Mouse (Mus musculus) testis, adult 2 months (tissue): Measurements from ENCODE around the gene Gm10382. TPM values are rescaled to one million over a fixed set of nuclear protein-coding genes. Genes with fewer than 3 reads are reported as not detected.
"Not testable (repeated sequence)": the region's sequence is repeated elsewhere in the genome, so short reads cannot be mapped to it uniquely, and the experiment has no call there.

Experiments
- H3K27ac ChIP-seq: fragments of 200-500 bp; 2 replicates; pipeline ENCODE4 v1.5.1; 2012; ENCODE audit warnings: low read depth, low read length; ENCODE audit not compliant: control insufficient read depth, insufficient read depth
- H3K27me3 ChIP-seq: fragments of 200-500 bp; 2 replicates; pipeline ENCODE4 v1.6.1; 2012; ENCODE audit warnings: mild to moderate bottlenecking, low read length, moderate library complexity; ENCODE audit not compliant: control insufficient read depth, insufficient read depth
- H3K36me3 ChIP-seq: fragments of 200-500 bp; 2 replicates; pipeline ENCODE4 v1.6.1; 2012; ENCODE audit warnings: mild to moderate bottlenecking, low read length; ENCODE audit not compliant: control insufficient read depth, insufficient read depth
- H3K4me1 ChIP-seq: fragments of 200-500 bp; 2 replicates; pipeline ENCODE4 v1.6.1; 2012; ENCODE audit warnings: low read length; ENCODE audit not compliant: control insufficient read depth, insufficient read depth
- H3K4me3 ChIP-seq: fragments of 200-500 bp; 2 replicates; pipeline ENCODE4 v1.5.1; 2012; ENCODE audit warnings: low read depth, mild to moderate bottlenecking, low read length, moderate library complexity, mixed read lengths; ENCODE audit not compliant: control insufficient read depth
- CTCF ChIP-seq: fragments of 200-500 bp; IDR thresholded peaks from 2 replicates; pipeline ENCODE4 v1.5.1; 2012; ENCODE audit warnings: low read depth, mild to moderate bottlenecking, inconsistent platforms, low read length, moderate library complexity; ENCODE audit not compliant: control insufficient read depth, insufficient read depth, insufficient replicate concordance
- POLR2A ChIP-seq: fragments of 200-500 bp; IDR thresholded peaks from 2 replicates; pipeline ENCODE4 v1.6.1; 2012; ENCODE audit warnings: low read depth, mild to moderate bottlenecking, inconsistent platforms, low read length, moderate library complexity; ENCODE audit not compliant: control insufficient read depth
- polyA plus RNA-seq: library from polyadenylated mRNA; depleted of rRNA; stranded (reverse); fragments of >200 nt; gene quantifications from 2 replicates; pipeline ENCODE4 v1.2.3, GENCODE M21; 2012

Gm10382 gene
- polyA plus RNA-seq, 1 experiment = 84.2 TPM

DNA sequence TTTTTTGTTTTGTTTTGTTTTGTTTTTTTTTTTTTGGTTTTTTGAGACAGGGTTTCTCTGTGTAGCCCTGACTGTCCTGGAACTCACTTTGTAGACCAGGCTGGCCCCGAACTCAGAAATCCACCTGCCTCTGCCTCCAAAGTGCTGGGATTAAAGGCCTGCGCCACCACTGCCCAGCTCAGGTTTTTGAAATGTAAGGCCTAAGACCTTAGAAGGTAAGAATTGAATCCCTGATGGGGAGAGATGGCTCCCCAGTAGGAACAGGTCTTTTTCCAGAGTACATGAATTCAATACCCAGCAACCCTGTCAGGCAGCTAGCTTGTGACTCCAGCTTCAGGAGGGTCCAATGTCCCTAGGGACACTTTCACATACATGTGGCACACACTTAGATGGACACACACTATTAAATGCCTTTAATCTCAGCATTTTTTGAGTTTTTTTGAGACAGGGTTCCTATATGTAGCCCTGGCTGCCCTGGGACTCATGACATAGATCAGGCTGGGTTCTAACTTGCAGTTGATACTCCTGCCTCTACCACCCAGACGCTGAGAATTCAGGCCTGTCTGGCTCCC is 1.9 kb downstream of the Gm10382 start:
- Histone ChIP-seq H3K4me1 (peaks cover 18% of the 10 kb centered on the region), H3K36me3 (peaks cover 2% of the 10 kb centered on the region), H3K4me3 (peak overlapping the region; percentile 79), H3K27me3 (no peaks in the 10 kb centered on the region), H3K27ac (peak overlapping the region; percentile 83)
- no peak for TF ChIP-seq POLR2A
- no peak for TF ChIP-seq CTCF

DNA sequence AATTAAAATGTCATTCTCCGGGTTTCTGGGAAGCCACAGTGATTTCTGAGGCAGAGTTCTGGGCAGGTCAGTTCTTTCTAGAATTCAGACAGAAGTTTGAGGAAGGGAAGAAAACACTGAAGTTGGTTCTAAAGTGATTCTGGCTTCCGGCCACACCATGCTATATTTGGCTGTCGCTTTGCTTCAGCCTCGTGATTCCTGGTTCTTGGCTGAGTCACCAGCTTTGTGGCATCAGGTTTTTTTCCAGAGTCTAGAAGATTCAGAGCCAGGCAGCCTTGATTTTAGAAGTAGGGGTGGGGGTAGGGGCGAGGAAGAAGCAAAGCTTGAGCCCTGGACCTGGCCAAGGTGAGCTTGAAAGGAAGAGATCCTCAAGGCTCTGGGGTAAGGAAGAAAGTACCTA is 2.5 kb downstream of the Gm10382 start:
- peak overlapping the region; percentile 83 for H3K27ac ChIP-seq
- TF ChIP-seq CTCF = no peak
- TF ChIP-seq POLR2A = no peak
- H3K36me3 ChIP-seq = peaks cover 2% of the 10 kb centered on the region
- peaks cover 18% of the 10 kb centered on the region for H3K4me1 ChIP-seq
- no peaks in the 10 kb centered on the region for H3K27me3 ChIP-seq
- H3K4me3 ChIP-seq = peak overlapping the region; percentile 79

- 0 out of 2 replicates have a peak overlapping the region, but pooled peaks have one; percentile 27 for H3K27ac ChIP-seq
- not testable (repeated sequence) for H3K27me3 ChIP-seq, H3K36me3 ChIP-seq
- H3K4me3 ChIP-seq = peak overlapping the region; percentile 61
- peaks cover 18% of the 10 kb centered on the region for H3K4me1 ChIP-seq
Measured at GRCm38 (mm10) chr5:125392176-125392575, 3.1 kb downstream of the Gm10382 start.

GRCm38 (mm10) chr5:125392618-125392976 is 3.5 kb downstream of the Gm10382 start:
- Histone ChIP-seq H3K4me3 (peak overlapping the region; percentile 72), H3K4me1 (peaks cover 18% of the 10 kb centered on the region), H3K27me3 (no peaks in the 10 kb centered on the region), H3K36me3 (peaks cover 2% of the 10 kb centered on the region), H3K27ac (peak overlapping the region; percentile 95)
- no peak for TF ChIP-seq CTCF
- TF ChIP-seq POLR2A = no peak

DNA sequence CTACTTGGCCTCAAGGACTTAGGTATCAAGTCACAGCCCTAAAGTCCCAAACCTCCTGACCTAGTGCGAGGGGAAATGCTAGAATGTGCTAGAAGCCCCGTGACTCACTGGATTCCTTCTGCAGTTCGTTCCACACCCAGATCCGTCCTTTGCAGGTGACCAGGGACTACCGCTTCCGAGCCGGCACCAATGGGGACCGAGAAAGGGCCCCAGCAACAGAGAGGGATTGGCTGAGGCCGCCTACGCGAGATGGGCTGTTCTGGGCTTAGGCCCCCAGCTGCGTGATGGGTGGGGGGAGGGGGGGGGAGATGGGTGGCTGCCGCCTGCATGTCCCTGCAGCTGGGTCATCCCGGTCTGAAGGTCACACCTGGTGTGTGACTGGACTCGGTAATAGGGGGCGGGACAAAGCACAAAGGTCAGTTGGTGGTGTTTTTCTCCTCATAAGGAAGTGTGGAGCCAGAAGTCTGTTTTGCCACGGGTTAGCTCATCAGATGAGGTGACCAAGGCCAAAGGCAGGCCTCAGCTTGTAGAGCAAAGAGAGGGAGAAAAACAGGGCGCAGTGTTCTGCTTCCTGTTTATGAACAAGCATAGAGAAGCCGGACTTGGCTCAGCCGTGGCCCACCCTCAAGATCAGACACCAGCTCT is 4.0 kb downstream of the Gm10382 start:
- TF ChIP-seq CTCF (no peak), POLR2A (peak; percentile 48; the same call in 1 of the 2 replicates)
- no peaks in the 10 kb centered on the region for H3K27me3 ChIP-seq
- peaks cover 18% of the 10 kb centered on the region for H3K4me1 ChIP-seq
- H3K36me3 ChIP-seq = peaks cover 2% of the 10 kb centered on the region
- peak overlapping the region; percentile 96 for H3K27ac ChIP-seq
- H3K4me3 ChIP-seq = peak overlapping the region; percentile 72

GRCm38 (mm10) chr5:125393622-125394603 is 4.8 kb downstream of the Gm10382 start:
- H3K27me3 ChIP-seq = no peaks in the 10 kb centered on the region
- TF ChIP-seq CTCF (no peak), POLR2A (no peak)
- H3K36me3 ChIP-seq = no peaks in the 10 kb centered on the region
- H3K27ac ChIP-seq = peak overlapping the region; percentile 96
- H3K4me1 ChIP-seq = peaks cover 18% of the 10 kb centered on the region
- H3K4me3 ChIP-seq = peak overlapping the region; percentile 72

DNA sequence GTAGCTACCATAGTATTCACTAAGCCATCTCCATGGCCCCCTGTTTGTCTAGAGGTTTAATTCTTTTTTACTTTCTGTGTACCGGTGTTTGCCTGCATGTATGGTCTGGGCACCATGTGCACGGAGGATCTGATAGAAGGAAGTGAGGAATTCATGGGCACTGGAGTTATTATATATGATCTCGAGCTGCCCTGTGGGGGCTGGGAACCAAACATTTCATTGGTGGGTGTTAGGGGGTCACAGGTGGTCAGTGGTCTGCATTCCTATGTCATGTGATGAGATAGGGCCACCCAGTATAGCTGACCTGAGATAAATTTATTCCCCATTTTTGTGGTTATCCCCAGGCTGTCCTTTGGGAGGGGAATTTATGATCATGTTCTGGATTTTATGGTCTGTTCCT is 5.9 kb downstream of the Gm10382 start:
- H3K27me3 ChIP-seq = no peaks in the 10 kb centered on the region
- no peak overlapping the region for H3K27ac ChIP-seq
- peak overlapping the region; percentile 72 for H3K4me3 ChIP-seq
- H3K36me3 ChIP-seq = no peaks in the 10 kb centered on the region
- peaks cover 18% of the 10 kb centered on the region for H3K4me1 ChIP-seq
- TF ChIP-seq CTCF (no peak), POLR2A (no peak)
